Mouse (Mus musculus) forebrain, postnatal 0 days (tissue): ENCODE measurements at regions not wholly inside any gene's neighbourhood (a gene's known extent, or its start where the extent isn't known, plus 50 kb on each side); places are given as distances from the start of the nearest gene placed in this dataset.

ENCODE experiments used
- ATAC-seq: fragments of 200-750 bp; cut with Nextera tagmentation; 2 replicates; pipeline ENCODE4 v1.8.0; 2017; ENCODE audit warnings: mild to moderate bottlenecking, moderate library complexity
- DNase-seq: peaks from one replicate; pipeline ENCODE4 v3.0.0-alpha.2; 2015
- H3K27ac ChIP-seq: fragments of 300-500 bp; sonication (generic); 2 replicates; pipeline ENCODE4 v1.5.1; 2014; ENCODE audit warnings: low read depth, mild to moderate bottlenecking, antibody characterized with exemption, low read length, moderate library complexity, mixed read lengths
- H3K27me3 ChIP-seq: fragments of 300-500 bp; sonication (generic); 2 replicates; pipeline ENCODE4 v1.6.1; 2014; ENCODE audit warnings: mild to moderate bottlenecking, low read length, mixed read lengths; ENCODE audit not compliant: insufficient read depth
- H3K36me3 ChIP-seq: fragments of 300-500 bp; sonication (generic); 2 replicates; pipeline ENCODE4 v1.6.1; 2014; ENCODE audit warnings: mild to moderate bottlenecking, moderate library complexity; ENCODE audit not compliant: insufficient read depth
- H3K4me1 ChIP-seq: fragments of 300-500 bp; sonication (generic); 2 replicates; pipeline ENCODE4 v1.6.1; 2014; ENCODE audit warnings: antibody characterized with exemption; ENCODE audit not compliant: insufficient read depth
- H3K4me2 ChIP-seq: fragments of 300-500 bp; sonication (generic); 2 replicates; pipeline ENCODE4 v1.6.1; 2014; ENCODE audit warnings: low read depth, mild to moderate bottlenecking, moderate library complexity
- H3K4me3 ChIP-seq: fragments of 300-500 bp; sonication (generic); 2 replicates; pipeline ENCODE4 v1.5.1; 2014; ENCODE audit warnings: low read depth, low read length, mixed read lengths
- H3K9ac ChIP-seq: fragments of 300-500 bp; sonication (generic); 2 replicates; pipeline ENCODE4 v1.6.1; 2014; ENCODE audit warnings: mild to moderate bottlenecking
- H3K9me3 ChIP-seq: fragments of 300-500 bp; sonication (generic); 2 replicates; pipeline ENCODE4 v1.6.1; 2016; ENCODE audit warnings: low read length
- CTCF ChIP-seq: sonication (generic); IDR thresholded peaks from 2 replicates; pipeline ENCODE4 v1.5.1; 2016; ENCODE audit warnings: antibody characterized with exemption, control low read depth, low read depth
- WGBS: fragments of 180-500 bp; shearing (Covaris S2); extraction: QIAGEN DNeasy Blood & Tissue Kit; methylation state at CpG from one replicate; pipeline ENCODE4 v1.1.7; 2014; 5-methylcytosine and 5-hydroxymethylcytosine counted together

DNA sequence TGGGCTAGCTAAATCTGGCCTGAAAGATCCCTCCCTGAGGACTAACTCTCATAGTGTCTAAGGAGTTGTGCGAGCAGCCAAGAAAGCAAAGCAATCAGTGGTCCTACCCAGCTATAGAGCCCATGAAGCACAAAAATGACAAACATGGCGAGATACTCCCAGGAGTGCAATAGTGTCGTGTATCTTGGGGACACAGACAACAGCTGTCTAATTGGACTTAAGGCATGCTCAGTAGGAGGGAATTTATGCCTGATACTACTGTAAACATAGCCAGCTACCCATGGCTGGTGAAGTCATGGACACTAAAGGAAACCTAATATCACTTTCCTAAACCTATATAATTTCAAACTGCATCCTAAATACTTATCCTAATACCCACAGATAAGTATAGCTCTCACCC, 69.1 kb upstream of the Ralgapa2 start:
- H3K9me3 ChIP-seq, result no peaks in the 10 kb centered on the region
- WGBS, result 91% methylated on average over 3 of the region's 3 CpGs
- no peak overlapping the region for H3K27ac ChIP-seq
- no peak for TF ChIP-seq CTCF
- no peak overlapping the region for H3K4me2 ChIP-seq
- no peak overlapping the region for H3K9ac ChIP-seq
- DNase-seq (no peak), ATAC-seq (no peak)
- H3K27me3 ChIP-seq, result no peaks in the 10 kb centered on the region
- H3K36me3 ChIP-seq, result no peaks in the 10 kb centered on the region
- H3K4me1 ChIP-seq, result no peaks in the 10 kb centered on the region
- H3K4me3 ChIP-seq, result no peak overlapping the region

DNA sequence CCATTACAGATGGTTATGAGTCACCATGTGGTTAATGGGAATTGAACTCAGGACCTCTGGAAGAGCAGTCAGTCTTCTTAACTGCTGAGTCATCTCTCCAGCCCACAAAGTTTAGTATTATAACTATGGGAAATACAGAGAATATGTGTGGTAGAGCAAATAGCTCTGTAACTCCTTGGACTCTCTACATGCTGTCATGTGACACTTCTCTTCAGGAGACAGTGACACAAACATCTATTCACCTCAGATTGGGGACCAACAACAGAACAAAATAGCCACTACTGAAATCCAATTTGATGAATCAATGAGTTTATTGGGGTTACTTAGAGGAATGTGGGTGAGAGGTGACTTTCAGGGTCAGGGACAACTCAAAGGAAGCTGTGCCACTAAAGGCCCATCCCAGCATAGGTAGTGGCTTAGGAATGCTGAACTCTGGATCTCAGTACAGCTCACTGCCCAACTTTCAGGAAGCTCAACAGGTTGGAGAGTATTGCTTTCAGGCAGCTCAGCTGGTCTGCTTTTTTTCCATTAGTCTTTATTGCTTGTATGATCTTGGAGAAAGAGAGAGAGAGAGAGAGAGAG, 71.8 kb upstream of the Ralgapa2 start:
- Histone ChIP-seq H3K9me3 (no peaks in the 10 kb centered on the region), H3K4me3 (no peak overlapping the region), H3K4me1 (no peaks in the 10 kb centered on the region), H3K4me2 (no peak overlapping the region), H3K27ac (no peak overlapping the region), H3K27me3 (no peaks in the 10 kb centered on the region), H3K9ac (no peak overlapping the region), H3K36me3 (no peaks in the 10 kb centered on the region)
- no peak for ATAC-seq
- no peak for TF ChIP-seq CTCF
- no peak for DNase-seq

DNA sequence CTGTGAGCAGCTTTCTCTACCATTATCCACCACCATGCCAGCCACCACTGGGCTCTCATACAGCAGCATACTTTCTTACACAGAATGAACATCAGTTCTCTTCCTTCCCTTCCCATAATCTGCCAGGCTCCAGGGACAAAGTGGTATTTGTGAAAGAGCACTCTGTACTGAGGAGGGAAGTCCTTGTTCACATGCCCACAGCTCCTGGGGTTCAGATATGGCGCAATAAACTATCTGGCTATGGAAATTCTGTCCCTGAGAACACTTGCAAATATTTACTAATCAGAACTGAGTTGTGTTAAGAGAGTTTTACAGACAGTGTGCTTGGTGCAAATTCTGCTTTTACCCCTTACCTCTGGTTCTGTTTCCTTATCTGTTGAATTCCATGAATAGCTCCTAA, 74.2 kb upstream of the Ralgapa2 start:
- Histone ChIP-seq H3K4me3 (no peak overlapping the region), H3K27me3 (no peaks in the 10 kb centered on the region), H3K4me1 (no peaks in the 10 kb centered on the region), H3K4me2 (no peak overlapping the region), H3K9ac (no peak overlapping the region), H3K9me3 (no peaks in the 10 kb centered on the region), H3K27ac (no peak overlapping the region), H3K36me3 (no peaks in the 10 kb centered on the region)
- no peak for DNase-seq
- no peak for ATAC-seq
- WGBS, result 98% methylated on average over 1 of the region's 1 CpGs
- TF ChIP-seq CTCF, result no peak

GRCm38 (mm10) chr2:146586981-146587380, 74.8 kb upstream of the Ralgapa2 start:
- no peaks in the 10 kb centered on the region for H3K36me3 ChIP-seq
- no peaks in the 10 kb centered on the region for H3K9me3 ChIP-seq
- no peak for TF ChIP-seq CTCF
- ATAC-seq (no peak), DNase-seq (no peak)
- no peak overlapping the region for H3K9ac ChIP-seq
- no peaks in the 10 kb centered on the region for H3K4me1 ChIP-seq
- no peaks in the 10 kb centered on the region for H3K27me3 ChIP-seq
- no peak overlapping the region for H3K4me2 ChIP-seq
- 70% methylated on average over 3 of the region's 3 CpGs for WGBS
- H3K27ac ChIP-seq, result no peak overlapping the region
- no peak overlapping the region for H3K4me3 ChIP-seq

GRCm38 (mm10) chr2:146589860-146590259, 77.7 kb upstream of the Ralgapa2 start:
- H3K27me3 ChIP-seq, result no peaks in the 10 kb centered on the region
- H3K27ac ChIP-seq, result no peak overlapping the region
- H3K36me3 ChIP-seq, result no peaks in the 10 kb centered on the region
- H3K4me1 ChIP-seq, result no peaks in the 10 kb centered on the region
- no peak for TF ChIP-seq CTCF
- 88% methylated on average over 3 of the region's 3 CpGs for WGBS
- no peak overlapping the region for H3K4me3 ChIP-seq
- no peaks in the 10 kb centered on the region for H3K9me3 ChIP-seq
- no peak overlapping the region for H3K4me2 ChIP-seq
- no peak overlapping the region for H3K9ac ChIP-seq
- no peak for DNase-seq
- no peak for ATAC-seq

GRCm38 (mm10) chr2:146593291-146593690, 81.1 kb upstream of the Ralgapa2 start:
- no peak overlapping the region for H3K4me3 ChIP-seq
- no peaks in the 10 kb centered on the region for H3K4me1 ChIP-seq
- TF ChIP-seq CTCF, result no peak
- no peak overlapping the region for H3K4me2 ChIP-seq
- no peaks in the 10 kb centered on the region for H3K36me3 ChIP-seq
- DNase-seq (no peak), ATAC-seq (no peak)
- 90% methylated on average over 2 of the region's 2 CpGs for WGBS
- no peak overlapping the region for H3K9ac ChIP-seq
- H3K27ac ChIP-seq, result no peak overlapping the region
- no peaks in the 10 kb centered on the region for H3K27me3 ChIP-seq
- H3K9me3 ChIP-seq, result no peaks in the 10 kb centered on the region

GRCm38 (mm10) chr2:146594212-146594611, 82.1 kb upstream of the Ralgapa2 start:
- Histone ChIP-seq H3K27me3 (no peaks in the 10 kb centered on the region), H3K27ac (no peak overlapping the region), H3K4me3 (no peak overlapping the region), H3K4me2 (no peak overlapping the region), H3K9ac (no peak overlapping the region), H3K9me3 (no peaks in the 10 kb centered on the region), H3K4me1 (no peaks in the 10 kb centered on the region), H3K36me3 (no peaks in the 10 kb centered on the region)
- ATAC-seq (peak; percentile 48; the same call in 1 of the 2 replicates), DNase-seq (no peak)
- no peak for TF ChIP-seq CTCF
- WGBS, result 42% methylated on average over 4 of the region's 4 CpGs

- Histone ChIP-seq H3K4me1 (no peaks in the 10 kb centered on the region), H3K36me3 (no peaks in the 10 kb centered on the region), H3K4me2 (no peak overlapping the region), H3K27ac (no peak overlapping the region), H3K4me3 (no peak overlapping the region), H3K9me3 (no peaks in the 10 kb centered on the region), H3K27me3 (no peaks in the 10 kb centered on the region), H3K9ac (no peak overlapping the region)
- ATAC-seq (no peak), DNase-seq (no peak)
- TF ChIP-seq CTCF, result no peak
- WGBS, result 95% methylated on average over 2 of the region's 2 CpGs
Observed at GRCm38 (mm10) chr2:146595673-146596072, 83.5 kb upstream of the Ralgapa2 start.
